Mouse (Mus musculus) heart, embryonic 16.5 days (tissue): ENCODE results near the gene Sppl3. TPM values are rescaled to one million over a fixed set of nuclear protein-coding genes. Genes with fewer than 3 reads are reported as not detected.

Experiments used
- ATAC-seq: fragments of 200-750 bp; cut with Nextera tagmentation; replicated peaks from 2 replicates; pipeline ENCODE4 v1.8.0; 2017; ENCODE audit warnings: moderate number of reproducible peaks; ENCODE audit not compliant: insufficient read depth, low FRiP score; ENCODE audit errors: extremely low read depth
- H3K27ac ChIP-seq: fragments of 300-500 bp; sonication (generic); 2 replicates; pipeline ENCODE4 v1.5.1; 2014; ENCODE audit warnings: mild to moderate bottlenecking, low read length, control low read depth, moderate library complexity
- H3K27me3 ChIP-seq: fragments of 300-500 bp; sonication (generic); 2 replicates; pipeline ENCODE4 v1.6.1; 2014; ENCODE audit warnings: low read length, mixed read lengths; ENCODE audit not compliant: control insufficient read depth, insufficient read depth
- H3K36me3 ChIP-seq: fragments of 300-500 bp; sonication (generic); 2 replicates; pipeline ENCODE4 v1.6.1; 2014; ENCODE audit not compliant: control insufficient read depth, insufficient read depth
- H3K4me1 ChIP-seq: fragments of 300-500 bp; sonication (generic); 2 replicates; pipeline ENCODE4 v1.6.1; 2014; ENCODE audit warnings: low read length, mixed read lengths; ENCODE audit not compliant: control insufficient read depth, insufficient read depth
- H3K4me2 ChIP-seq: fragments of 300-500 bp; sonication (generic); 2 replicates; pipeline ENCODE4 v1.6.1; 2014; ENCODE audit warnings: low read depth, mild to moderate bottlenecking, control low read depth, low read length
- H3K4me3 ChIP-seq: fragments of 300-500 bp; sonication (generic); 2 replicates; pipeline ENCODE4 v1.5.1; 2014; ENCODE audit warnings: mild to moderate bottlenecking, control low read depth, low read length
- H3K9ac ChIP-seq: fragments of 300-500 bp; sonication (generic); 2 replicates; pipeline ENCODE4 v1.6.1; 2014; ENCODE audit warnings: low read length, control low read depth
- H3K9me3 ChIP-seq: fragments of 300-500 bp; sonication (generic); replicated peaks from 2 replicates; pipeline ENCODE4 v1.6.1; 2016; ENCODE audit warnings: low read length; ENCODE audit not compliant: control insufficient read depth
- WGBS: fragments of 180-500 bp; shearing (Covaris S2); extraction: QIAGEN DNeasy Blood & Tissue Kit; methylation state at CpG from one replicate; pipeline ENCODE4 v1.1.7; 2014; 5-methylcytosine and 5-hydroxymethylcytosine counted together
- polyA plus RNA-seq: library from polyadenylated mRNA; unstranded; fragments of >200 nt; fragmentation: Nextera tagmentation; extraction: Ambion mirVana; gene quantifications from 2 replicates; pipeline ENCODE4 v1.2.1, GENCODE M21; 2015

The Sppl3 gene
- polyA plus RNA-seq, 1 experiment from 2014 or later: 7.3 TPM

DNA sequence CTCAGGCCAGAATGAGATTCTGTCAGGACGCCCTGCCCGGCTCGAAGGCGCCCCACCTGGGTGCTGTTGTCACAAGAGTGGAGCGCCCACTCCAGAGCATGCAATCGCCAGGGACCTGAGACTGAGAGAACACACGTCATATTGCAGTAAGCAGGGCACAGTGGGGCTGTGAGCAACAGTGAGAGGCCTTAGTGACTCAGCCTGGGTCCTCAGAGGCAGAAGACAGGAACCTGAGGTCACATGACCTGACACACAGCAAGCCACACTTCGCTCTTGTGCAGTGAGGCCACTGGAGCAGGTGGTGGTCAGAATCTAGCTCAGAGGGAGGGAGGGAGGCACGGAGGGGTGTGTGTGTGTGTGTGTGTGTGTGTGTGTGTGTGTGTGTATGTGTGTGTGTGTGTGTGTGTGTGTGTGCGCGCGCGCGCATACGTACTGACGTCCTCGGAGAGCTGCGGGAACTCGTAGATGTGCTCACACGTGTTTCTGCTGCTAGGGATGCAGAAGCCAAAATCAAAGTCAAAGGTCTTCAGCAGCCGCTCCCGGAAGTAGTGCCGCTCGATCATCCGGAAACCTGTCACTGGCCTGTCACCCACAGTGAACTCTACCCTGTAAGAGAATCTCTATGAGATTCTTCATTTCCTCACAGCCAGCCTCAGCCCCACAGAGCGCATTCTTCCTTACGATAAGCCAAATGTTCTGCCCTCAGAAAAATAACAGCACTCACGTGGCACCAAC is 115.8 kb downstream of the Sppl3 start:
- no peak overlapping the region for H3K4me2 ChIP-seq
- peaks cover 3% of the 10 kb centered on the region for H3K4me1 ChIP-seq
- H3K9me3 ChIP-seq: no peaks in the 10 kb centered on the region
- 86% methylated on average over 28 of the region's 28 CpGs for WGBS
- peaks cover 15% of the 10 kb centered on the region; the same call in 1 of the 2 replicates for H3K36me3 ChIP-seq
- no peaks in the 10 kb centered on the region for H3K27me3 ChIP-seq
- ATAC-seq: no peak
- H3K27ac ChIP-seq: no peak overlapping the region
- H3K9ac ChIP-seq: no peak overlapping the region
- H3K4me3 ChIP-seq: no peak overlapping the region

DNA sequence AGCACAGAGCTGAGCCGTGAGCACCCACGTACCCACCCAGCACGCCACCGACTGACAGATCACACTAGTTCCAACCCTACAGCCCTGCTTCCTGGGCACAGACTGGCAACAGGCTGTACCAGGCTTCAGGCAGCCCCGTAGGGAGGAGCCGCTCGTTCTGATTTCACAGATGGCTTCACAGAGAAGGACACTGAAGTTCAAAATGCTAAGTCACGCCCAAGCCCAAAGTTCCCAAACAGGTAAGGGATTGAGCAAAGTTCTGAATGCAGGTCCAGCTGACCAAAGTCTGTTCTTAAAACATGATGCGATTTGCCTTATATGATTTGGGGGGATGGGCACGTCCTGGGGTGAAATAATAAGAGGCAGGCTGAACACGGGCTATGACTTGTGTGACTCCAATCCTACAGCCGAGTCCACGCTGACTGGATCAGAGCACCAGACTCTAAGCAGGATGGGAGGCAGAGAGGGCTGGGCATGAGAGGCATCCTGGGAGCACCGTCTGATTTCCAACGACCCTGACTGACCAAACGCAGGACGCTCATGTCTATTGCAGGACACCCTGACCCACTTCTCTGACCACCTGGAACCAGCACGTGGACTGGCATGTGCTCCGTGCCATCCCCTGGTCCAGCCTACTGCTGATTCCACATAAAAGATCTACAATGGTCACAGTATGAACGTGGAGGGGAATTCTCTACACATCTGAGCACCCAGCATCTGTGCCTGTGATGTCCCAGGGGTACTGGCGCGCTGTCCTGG is 116.7 kb downstream of the Sppl3 start:
- no peaks in the 10 kb centered on the region for H3K9me3 ChIP-seq
- no peaks in the 10 kb centered on the region for H3K27me3 ChIP-seq
- no peak overlapping the region for H3K9ac ChIP-seq
- H3K4me2 ChIP-seq: no peak overlapping the region
- H3K4me3 ChIP-seq: no peak overlapping the region
- peaks cover 15% of the 10 kb centered on the region; the same call in 1 of the 2 replicates for H3K36me3 ChIP-seq
- H3K27ac ChIP-seq: no peak overlapping the region
- peaks cover 3% of the 10 kb centered on the region for H3K4me1 ChIP-seq
- WGBS: 88% methylated on average over 22 of the region's 22 CpGs
- no peak for ATAC-seq

DNA sequence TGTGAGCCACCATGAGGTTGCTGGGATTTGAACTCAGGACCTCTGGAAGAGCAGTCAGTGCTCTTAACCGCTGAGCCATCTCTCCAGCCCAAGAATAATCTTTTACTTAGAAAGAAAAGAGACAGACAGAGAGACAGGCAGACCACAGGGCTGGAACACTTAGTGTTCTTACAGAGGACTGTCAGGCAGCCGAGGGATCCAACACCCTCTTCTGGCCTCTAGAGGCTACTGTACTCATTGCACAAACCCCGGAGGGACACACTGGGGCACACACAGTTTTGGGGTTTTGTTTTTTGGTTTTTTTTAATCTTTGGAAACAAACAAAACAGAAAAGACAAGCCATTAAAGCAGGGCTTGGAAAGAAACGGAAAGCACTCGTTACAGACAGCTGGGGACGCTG is 118.4 kb downstream of the Sppl3 start:
- H3K4me1 ChIP-seq: peaks cover 16% of the 10 kb centered on the region
- no peak overlapping the region for H3K9ac ChIP-seq
- ATAC-seq: no peak
- 93% methylated on average over 6 of the region's 6 CpGs for WGBS
- H3K4me2 ChIP-seq: no peak overlapping the region
- no peaks in the 10 kb centered on the region for H3K9me3 ChIP-seq
- no peak overlapping the region for H3K4me3 ChIP-seq
- no peaks in the 10 kb centered on the region for H3K27me3 ChIP-seq
- H3K36me3 ChIP-seq: peaks cover 15% of the 10 kb centered on the region; the same call in 1 of the 2 replicates
- H3K27ac ChIP-seq: no peak overlapping the region

DNA sequence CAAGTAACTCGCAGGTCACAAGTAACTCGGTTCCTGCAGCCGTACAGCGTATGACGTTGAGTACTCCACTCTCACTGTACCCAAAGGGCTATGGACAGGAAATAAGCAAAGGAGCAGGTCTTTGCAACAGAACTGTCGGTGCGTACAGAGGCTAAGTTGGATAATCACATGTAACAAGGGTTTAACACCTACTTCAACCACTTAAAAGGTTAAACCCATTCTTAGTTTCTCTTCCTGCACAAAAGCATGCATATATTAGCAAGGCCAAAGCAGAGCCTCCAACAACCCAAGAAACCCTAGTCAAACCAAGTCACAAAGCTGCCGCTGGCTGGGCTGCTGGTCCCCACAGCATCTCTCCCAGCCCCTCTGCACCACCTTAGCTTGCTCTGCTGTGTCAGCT is 121.5 kb downstream of the Sppl3 start:
- ATAC-seq: no peak
- Histone ChIP-seq H3K4me2 (no peak overlapping the region), H3K4me3 (no peak overlapping the region), H3K27ac (no peak overlapping the region), H3K9ac (no peak overlapping the region), H3K9me3 (no peaks in the 10 kb centered on the region), H3K27me3 (no peaks in the 10 kb centered on the region), H3K4me1 (peaks cover 12% of the 10 kb centered on the region), H3K36me3 (peaks cover 8% of the 10 kb centered on the region; the same call in 1 of the 2 replicates)
- 85% methylated on average over 8 of the region's 8 CpGs for WGBS

DNA sequence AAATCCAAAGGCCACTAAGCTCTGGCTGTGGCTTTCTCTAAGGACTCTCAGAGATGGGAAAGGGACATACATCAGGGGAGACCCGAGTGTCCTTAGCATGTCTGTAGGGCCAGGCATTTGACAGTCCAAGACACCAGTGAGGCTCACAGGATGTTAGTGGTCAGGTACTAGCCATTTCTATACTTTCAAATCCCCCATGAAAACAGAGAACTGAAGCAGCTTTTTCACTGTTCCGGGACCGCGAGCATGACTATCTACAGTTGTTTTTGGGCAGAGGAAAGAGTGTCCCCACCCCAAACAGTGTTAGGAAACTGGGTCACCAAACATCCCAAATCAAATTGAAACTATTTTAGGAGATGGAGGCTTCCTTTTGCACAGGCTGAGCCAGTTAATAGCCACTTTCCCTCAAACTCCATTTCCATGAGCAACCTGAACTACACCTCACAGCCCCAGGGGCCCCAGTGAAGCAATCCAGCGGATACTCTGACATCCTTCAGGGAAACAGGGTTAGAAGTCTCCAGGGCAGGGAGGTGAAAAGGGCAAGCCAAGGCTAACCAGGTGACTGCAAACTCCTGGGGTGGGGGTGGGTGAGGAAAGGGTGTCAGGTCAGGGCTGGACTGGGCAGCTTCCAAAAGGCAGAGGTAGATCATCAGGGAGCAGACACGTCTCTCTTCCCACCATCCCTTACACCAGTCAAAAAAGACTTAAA is 122.6 kb downstream of the Sppl3 start:
- peak overlapping the region; percentile 72 for H3K4me3 ChIP-seq
- H3K4me1 ChIP-seq: peaks cover 12% of the 10 kb centered on the region
- H3K9ac ChIP-seq: peak overlapping the region; percentile 84
- WGBS: 69% methylated on average over 6 of the region's 6 CpGs
- no peak overlapping the region for H3K27ac ChIP-seq
- H3K27me3 ChIP-seq: 0 out of 2 replicates have a peak, but pooled peaks cover 3% of the 10 kb centered on the region
- H3K36me3 ChIP-seq: peaks cover 6% of the 10 kb centered on the region; the same call in 1 of the 2 replicates
- H3K9me3 ChIP-seq: no peaks in the 10 kb centered on the region
- H3K4me2 ChIP-seq: peak overlapping the region; percentile 99
- ATAC-seq: no peak

DNA sequence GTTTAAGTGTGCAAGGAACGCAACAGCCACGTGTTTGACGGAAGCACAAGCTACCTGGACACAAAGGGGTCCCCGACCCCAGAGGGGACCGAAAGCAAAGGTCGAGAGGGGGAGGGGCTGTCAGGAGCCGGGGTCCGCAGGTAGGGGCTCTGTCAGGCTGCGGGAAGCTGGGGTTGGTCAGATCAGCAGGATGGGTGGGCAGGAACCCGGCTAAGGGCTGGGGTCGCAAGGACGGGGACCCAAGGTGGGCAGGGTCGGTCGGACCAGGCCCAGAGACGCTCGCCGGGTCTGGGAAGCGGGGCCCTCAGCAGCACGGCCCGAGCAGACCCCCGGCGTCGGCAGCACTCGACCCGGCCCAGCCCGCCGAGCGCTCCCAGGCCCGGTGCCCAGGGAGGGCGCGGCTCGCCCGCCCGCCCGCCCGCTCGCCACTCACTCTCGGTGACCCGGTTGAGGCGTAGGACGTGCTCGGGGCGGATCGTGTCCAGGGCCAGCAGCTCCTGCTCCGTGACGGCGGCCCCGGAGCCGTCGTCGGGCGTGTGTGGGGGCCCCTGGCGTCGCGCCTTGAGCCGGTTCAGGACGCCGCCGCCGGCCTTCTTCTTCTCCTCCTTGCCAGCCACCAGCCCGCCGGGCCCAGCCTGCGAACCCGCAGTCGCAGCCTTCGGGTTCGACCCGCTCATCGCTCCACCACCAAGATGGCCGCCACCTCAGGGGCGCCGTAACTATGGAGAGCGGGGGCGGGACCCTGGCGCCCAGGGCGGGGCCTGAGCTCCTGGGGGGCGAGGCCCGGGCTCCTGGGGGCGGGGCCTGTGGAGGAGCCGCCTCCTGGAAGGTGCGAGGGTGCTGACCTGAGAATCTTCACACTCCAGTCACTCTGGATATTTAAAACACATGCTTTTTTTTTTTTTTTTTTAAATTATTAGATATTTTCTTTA is 123.6 kb downstream of the Sppl3 start, which contains the start of gene Unc119b:
TSS of gene Unc119b (minus strand) at position 742 of the 932 bp plus-strand sequence.
- no peak within 1 kb of the TSS for H3K27ac ChIP-seq
- peak; percentile 96 for ATAC-seq
- H3K27me3 ChIP-seq: 0 out of 2 replicates have a peak, but pooled peaks cover 3% of the 10 kb centered on the region
- WGBS: under 1% methylated on average over 68 of the region's 81 CpGs
- H3K4me2 ChIP-seq: peak within 1 kb of the TSS; percentile 99
- peak within 1 kb of the TSS; percentile 72 for H3K4me3 ChIP-seq
- peak within 1 kb of the TSS; percentile 84 for H3K9ac ChIP-seq
- peaks cover 5% of the 10 kb centered on the region; the same call in 1 of the 2 replicates for H3K36me3 ChIP-seq
- H3K4me1 ChIP-seq: peaks cover 12% of the 10 kb centered on the region
- H3K9me3 ChIP-seq: no peaks in the 10 kb centered on the region

DNA sequence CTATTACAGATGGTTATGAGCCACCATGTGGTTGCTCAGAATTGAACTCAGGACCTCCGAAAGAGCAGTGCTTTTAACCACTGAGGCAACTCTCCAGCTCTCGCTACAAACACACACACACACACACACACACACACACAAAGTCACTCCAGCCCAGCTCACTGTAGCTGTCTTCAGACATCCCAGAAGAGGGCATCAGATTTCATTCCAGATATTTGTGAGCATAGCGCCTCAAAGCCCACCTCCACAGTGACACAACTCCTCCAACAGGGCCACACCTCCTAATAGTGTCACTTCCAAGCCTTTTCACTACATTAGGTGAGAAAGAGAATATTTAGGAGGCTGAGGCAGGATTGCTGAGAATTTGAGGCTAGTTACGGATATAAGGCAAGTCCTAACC is 128.2 kb downstream of the Sppl3 start:
- H3K4me2 ChIP-seq: no peak overlapping the region
- 62% methylated on average over 4 of the region's 4 CpGs for WGBS
- H3K27ac ChIP-seq: no peak overlapping the region
- H3K36me3 ChIP-seq: 0 out of 2 replicates have a peak, but pooled peaks cover 2% of the 10 kb centered on the region
- no peak overlapping the region for H3K4me3 ChIP-seq
- no peak for ATAC-seq
- peaks cover 1% of the 10 kb centered on the region for H3K4me1 ChIP-seq
- no peak overlapping the region for H3K9ac ChIP-seq
- no peaks in the 10 kb centered on the region for H3K9me3 ChIP-seq
- H3K27me3 ChIP-seq: 0 out of 2 replicates have a peak, but pooled peaks cover 3% of the 10 kb centered on the region

DNA sequence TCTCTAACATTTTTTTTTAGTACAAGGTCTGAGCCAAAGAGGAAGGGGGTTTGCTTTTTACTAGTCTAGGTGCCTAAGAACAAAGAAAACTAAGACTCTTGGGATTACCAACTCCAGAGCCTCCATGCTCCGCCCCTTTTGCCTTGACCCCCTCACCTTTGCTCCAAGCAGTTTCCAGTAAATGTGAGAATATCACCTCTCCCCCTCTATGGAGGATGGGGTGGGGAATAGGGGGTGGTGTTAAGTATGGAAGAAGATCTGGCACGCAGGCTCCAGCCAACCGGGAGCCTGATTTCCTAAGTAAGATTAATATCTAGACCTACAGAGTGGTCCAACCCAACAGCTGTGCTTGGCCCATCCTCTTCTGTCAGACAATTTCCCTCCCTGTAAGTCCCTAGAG is 129.8 kb downstream of the Sppl3 start:
- H3K27ac ChIP-seq: no peak overlapping the region
- H3K4me1 ChIP-seq: no peaks in the 10 kb centered on the region
- no peak overlapping the region for H3K9ac ChIP-seq
- ATAC-seq: no peak
- peaks cover 8% of the 10 kb centered on the region; the same call in 1 of the 2 replicates for H3K36me3 ChIP-seq
- no peak overlapping the region for H3K4me3 ChIP-seq
- no peak overlapping the region for H3K4me2 ChIP-seq
- no peaks in the 10 kb centered on the region for H3K9me3 ChIP-seq
- 0 out of 2 replicates have a peak, but pooled peaks cover 3% of the 10 kb centered on the region for H3K27me3 ChIP-seq
- WGBS: 71% methylated on average over 3 of the region's 3 CpGs
